Mouse (Mus musculus) embryonic facial prominence, embryonic 11.5 days (tissue): ENCODE data around the gene Rab11fip5. TPM values are rescaled to one million over a fixed set of nuclear protein-coding genes. Genes with fewer than 3 reads are reported as not detected.

Source experiments
- ATAC-seq: fragments of 200-750 bp; cut with Nextera tagmentation; replicated peaks from 2 replicates; pipeline ENCODE4 v1.8.0; 2017; ENCODE audit warnings: low read depth; ENCODE audit not compliant: insufficient number of reproducible peaks, low FRiP score, low TSS enrichment
- DNase-seq: peaks from one replicate; pipeline ENCODE4 v3.0.0-alpha.2; 2015; ENCODE audit warnings: low spot score
- H3K27ac ChIP-seq: fragments of 300-500 bp; sonication (generic); replicated peaks from 2 replicates; pipeline ENCODE4 v1.5.1; 2014; ENCODE audit warnings: mild to moderate bottlenecking, low read depth, low read length, control low read depth
- H3K27me3 ChIP-seq: fragments of 300-500 bp; sonication (generic); 2 replicates; pipeline ENCODE4 v1.6.1; 2014; ENCODE audit warnings: mild to moderate bottlenecking, low read length, moderate library complexity, mixed read lengths; ENCODE audit not compliant: control insufficient read depth, insufficient read depth
- H3K36me3 ChIP-seq: fragments of 300-500 bp; sonication (generic); replicated peaks from 2 replicates; pipeline ENCODE4 v1.6.1; 2014; ENCODE audit warnings: low read depth, mild to moderate bottlenecking, low read length, moderate library complexity, mixed read lengths; ENCODE audit not compliant: control insufficient read depth, insufficient read depth
- H3K4me1 ChIP-seq: fragments of 300-500 bp; sonication (generic); 2 replicates; pipeline ENCODE4 v1.6.1; 2014; ENCODE audit warnings: low read length, mixed read lengths; ENCODE audit not compliant: control insufficient read depth, insufficient read depth
- H3K4me2 ChIP-seq: fragments of 300-500 bp; sonication (generic); 2 replicates; pipeline ENCODE4 v1.6.1; 2014; ENCODE audit warnings: low read depth, mild to moderate bottlenecking, control low read depth, low read length, moderate library complexity
- H3K4me3 ChIP-seq: fragments of 300-500 bp; sonication (generic); 2 replicates; pipeline ENCODE4 v1.5.1; 2014; ENCODE audit warnings: low read depth, low read length, control low read depth
- H3K9ac ChIP-seq: fragments of 300-500 bp; sonication (generic); replicated peaks from 2 replicates; pipeline ENCODE4 v1.6.1; 2014; ENCODE audit warnings: mild to moderate bottlenecking, control low read depth, low read length
- H3K9me3 ChIP-seq: fragments of 300-500 bp; sonication (generic); replicated peaks from 2 replicates; pipeline ENCODE4 v1.6.1; 2016; ENCODE audit warnings: mild to moderate bottlenecking, low read length, inconsistent platforms, mixed read lengths; ENCODE audit not compliant: control insufficient read depth
- WGBS: fragments of 180-500 bp; shearing (Covaris S2); extraction: QIAGEN DNeasy Blood & Tissue Kit; methylation state at CpG from one replicate; pipeline ENCODE4 v1.1.7; 2014; 5-methylcytosine and 5-hydroxymethylcytosine counted together
- polyA plus RNA-seq: library from polyadenylated mRNA; unstranded; fragments of >200 nt; fragmentation: Nextera tagmentation; extraction: Ambion mirVana; gene quantifications from 2 replicates; pipeline ENCODE4 v1.2.1, GENCODE M21; 2014

Rab11fip5 gene
- polyA plus RNA-seq, 1 experiment from 2014 or later: 3.1 TPM

GRCm38 (mm10) chr6:85314064-85314798 lies 60.2 kb downstream of the Rab11fip5 start:
- ATAC-seq (no peak), DNase-seq (no peak)
- H3K36me3 ChIP-seq: no peaks in the 10 kb centered on the region

GRCm38 (mm10) chr6:85307894-85308293 lies 66.5 kb downstream of the Rab11fip5 start:
- DNase-seq (no peak), ATAC-seq (no peak)
- H3K4me3 ChIP-seq: no peak overlapping the region
- no peaks in the 10 kb centered on the region for H3K9me3 ChIP-seq
- H3K36me3 ChIP-seq: no peaks in the 10 kb centered on the region
- H3K9ac ChIP-seq: no peak overlapping the region
- H3K4me2 ChIP-seq: no peak overlapping the region
- no peak overlapping the region for H3K27ac ChIP-seq
- no peaks in the 10 kb centered on the region for H3K4me1 ChIP-seq
- 75% methylated on average over 4 of the region's 4 CpGs for WGBS
- no peaks in the 10 kb centered on the region for H3K27me3 ChIP-seq

More at GRCm38 (mm10) chr6:85314064-85314798, 60.2 kb downstream of the Rab11fip5 start:
- Histone ChIP-seq H3K27ac (no peak overlapping the region), H3K9me3 (no peaks in the 10 kb centered on the region), H3K4me2 (no peak overlapping the region), H3K9ac (no peak overlapping the region), H3K4me1 (no peaks in the 10 kb centered on the region), H3K27me3 (no peaks in the 10 kb centered on the region), H3K4me3 (no peak overlapping the region)
- 33% methylated on average over 9 of the region's 9 CpGs for WGBS

DNA sequence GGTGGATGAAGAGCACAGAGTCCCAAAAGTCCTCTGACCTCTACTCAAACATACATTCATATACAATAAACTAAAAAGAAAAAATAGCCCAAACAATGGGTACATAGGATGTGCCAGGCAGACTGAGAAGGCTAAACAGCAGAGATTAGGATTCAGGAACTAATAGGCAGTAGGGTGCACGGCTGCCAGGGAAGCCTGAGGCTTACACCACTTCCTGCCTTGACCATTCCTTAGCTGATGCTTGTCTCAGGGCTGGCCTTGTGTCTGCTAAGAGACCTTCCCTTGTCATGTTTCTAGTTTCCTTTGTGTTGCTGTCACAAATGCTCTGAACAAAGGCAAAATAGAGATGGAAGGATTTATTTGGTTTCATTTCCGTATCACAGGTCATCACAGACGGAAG lies 68.1 kb downstream of the Rab11fip5 start:
- Histone ChIP-seq H3K9me3 (no peaks in the 10 kb centered on the region), H3K4me3 (no peak overlapping the region), H3K36me3 (no peaks in the 10 kb centered on the region), H3K27me3 (no peaks in the 10 kb centered on the region), H3K9ac (no peak overlapping the region), H3K4me1 (no peaks in the 10 kb centered on the region), H3K27ac (no peak overlapping the region), H3K4me2 (no peak overlapping the region)
- ATAC-seq: no peak
- WGBS: 78% methylated on average over 3 of the region's 3 CpGs
- no peak for DNase-seq

DNA sequence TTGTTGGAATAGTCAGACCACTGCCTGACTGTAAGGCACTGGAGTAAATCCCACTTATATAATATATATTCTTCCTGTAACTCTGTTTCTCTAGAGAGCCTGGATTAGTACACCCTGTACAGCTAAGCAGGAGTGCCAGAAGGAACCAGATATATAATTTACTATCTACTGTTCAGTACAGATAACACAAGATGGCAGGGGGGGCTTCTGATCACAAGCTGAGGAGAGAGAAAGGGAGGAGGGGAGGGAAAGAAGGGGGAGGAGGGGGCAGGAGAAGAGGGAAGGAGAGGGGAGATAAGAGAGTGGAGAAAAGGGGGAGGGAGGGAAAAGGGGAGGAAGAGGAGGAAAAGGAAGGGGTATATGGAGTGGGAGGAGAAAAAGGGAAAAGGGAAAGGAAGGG lies 68.6 kb downstream of the Rab11fip5 start:
- H3K4me2 ChIP-seq: no peak overlapping the region
- H3K9me3 ChIP-seq: no peaks in the 10 kb centered on the region
- H3K9ac ChIP-seq: no peak overlapping the region
- no peaks in the 10 kb centered on the region for H3K36me3 ChIP-seq
- H3K27ac ChIP-seq: no peak overlapping the region
- ATAC-seq: no peak
- no peaks in the 10 kb centered on the region for H3K27me3 ChIP-seq
- DNase-seq: no peak
- H3K4me1 ChIP-seq: no peaks in the 10 kb centered on the region
- no peak overlapping the region for H3K4me3 ChIP-seq

DNA sequence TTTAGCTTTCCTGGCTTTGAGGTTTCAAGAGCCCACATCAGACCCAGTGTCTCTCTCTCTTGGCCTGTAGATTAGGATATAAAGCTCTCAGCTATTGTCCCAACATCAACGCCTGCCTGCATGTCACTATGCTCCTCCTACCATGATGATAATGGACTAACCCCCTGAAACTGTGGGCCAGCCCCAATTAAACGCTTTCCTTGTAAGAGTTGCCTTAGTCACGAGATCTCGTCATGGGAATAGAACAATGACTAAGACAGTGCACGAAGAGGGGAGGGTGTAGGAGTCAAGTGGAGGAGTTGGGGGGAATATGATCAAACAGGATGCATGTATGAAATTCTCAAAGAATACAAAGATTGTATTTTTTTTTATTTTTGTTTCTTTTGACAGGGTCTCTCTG lies 69.5 kb downstream of the Rab11fip5 start:
- H3K9ac ChIP-seq: no peak overlapping the region
- H3K27me3 ChIP-seq: no peaks in the 10 kb centered on the region
- no peak overlapping the region for H3K27ac ChIP-seq
- DNase-seq (no peak), ATAC-seq (no peak)
- WGBS: 83% methylated on average over 5 of the region's 5 CpGs
- no peak overlapping the region for H3K4me2 ChIP-seq
- no peaks in the 10 kb centered on the region for H3K36me3 ChIP-seq
- H3K4me3 ChIP-seq: no peak overlapping the region
- H3K9me3 ChIP-seq: no peaks in the 10 kb centered on the region
- no peaks in the 10 kb centered on the region for H3K4me1 ChIP-seq

GRCm38 (mm10) chr6:85302326-85303055 lies 71.9 kb downstream of the Rab11fip5 start:
- 64% methylated on average over 3 of the region's 3 CpGs for WGBS
- DNase-seq (no peak), ATAC-seq (no peak)
- Histone ChIP-seq H3K27me3 (no peaks in the 10 kb centered on the region), H3K36me3 (no peaks in the 10 kb centered on the region), H3K9ac (no peak overlapping the region), H3K4me1 (no peaks in the 10 kb centered on the region), H3K9me3 (no peaks in the 10 kb centered on the region), H3K4me2 (no peak overlapping the region), H3K4me3 (no peak overlapping the region), H3K27ac (no peak overlapping the region)

DNA sequence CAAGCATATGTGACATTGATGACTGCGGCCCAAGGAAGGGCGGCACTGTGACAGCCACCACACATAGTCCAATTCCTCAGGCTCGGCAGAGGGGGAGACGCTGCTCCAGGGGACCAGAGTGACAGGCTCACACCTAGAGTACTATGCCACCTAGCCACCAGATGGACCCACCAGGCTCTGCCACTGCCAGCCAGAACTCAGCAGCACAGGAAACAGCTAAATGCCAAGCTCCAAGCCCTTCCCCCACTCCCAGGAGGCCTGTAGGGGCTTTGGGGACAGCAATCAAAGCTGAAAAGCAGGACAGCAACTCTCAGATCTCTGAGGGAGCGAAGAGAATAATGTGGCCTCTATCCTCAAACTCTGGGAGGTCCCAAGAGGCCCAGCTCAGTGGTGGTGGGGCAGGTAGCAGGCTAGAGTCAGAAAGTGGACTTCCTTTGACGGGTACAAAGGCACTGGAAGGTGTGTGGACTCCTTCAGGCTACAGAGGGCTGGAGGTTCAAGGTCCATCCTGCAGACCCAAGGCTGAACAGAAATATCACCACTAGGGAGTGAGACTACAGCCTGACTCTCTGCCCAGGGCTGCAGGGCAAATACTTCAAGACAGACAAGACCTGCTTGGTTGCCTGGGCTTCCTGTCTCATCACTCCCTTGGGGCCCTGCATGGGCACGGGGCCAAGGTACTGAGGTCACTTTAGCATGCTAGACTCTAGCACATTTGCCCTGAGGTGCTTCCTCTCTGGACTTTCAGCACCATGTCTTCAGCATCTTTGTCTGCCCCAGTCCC lies 78.9 kb downstream of the Rab11fip5 start:
- 49% methylated on average over 7 of the region's 7 CpGs for WGBS
- H3K27me3 ChIP-seq: no peaks in the 10 kb centered on the region
- H3K4me1 ChIP-seq: no peaks in the 10 kb centered on the region
- no peak overlapping the region for H3K4me2 ChIP-seq
- H3K9me3 ChIP-seq: no peaks in the 10 kb centered on the region
- no peak for ATAC-seq
- H3K4me3 ChIP-seq: no peak overlapping the region
- H3K9ac ChIP-seq: 0 out of 2 replicates have a peak overlapping the region, but pooled peaks have one; percentile 4
- no peaks in the 10 kb centered on the region for H3K36me3 ChIP-seq
- DNase-seq: no peak
- H3K27ac ChIP-seq: no peak overlapping the region

DNA sequence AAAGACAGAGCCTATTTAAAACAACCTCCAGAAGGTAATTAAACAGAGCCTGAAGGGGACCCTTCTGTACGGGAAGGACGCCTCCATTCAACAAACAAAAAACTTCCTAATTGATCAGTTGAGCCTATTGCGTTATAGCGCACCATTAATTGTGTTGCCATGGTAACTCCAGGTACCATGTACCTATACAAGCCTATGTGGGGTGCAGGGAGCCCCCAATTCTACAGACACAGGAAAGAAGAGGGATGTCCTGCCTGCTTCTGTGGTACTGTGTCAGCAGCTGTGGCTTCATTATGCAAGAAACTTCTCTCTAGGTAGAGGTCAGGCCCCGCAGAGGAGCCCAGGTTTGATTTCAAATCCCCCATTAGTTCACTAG lies 80.4 kb downstream of the Rab11fip5 start:
- Histone ChIP-seq H3K27ac (no peak overlapping the region), H3K36me3 (no peaks in the 10 kb centered on the region), H3K9ac (no peak overlapping the region), H3K4me1 (no peaks in the 10 kb centered on the region), H3K27me3 (no peaks in the 10 kb centered on the region), H3K9me3 (no peaks in the 10 kb centered on the region), H3K4me2 (no peak overlapping the region), H3K4me3 (no peak overlapping the region)
- DNase-seq (no peak), ATAC-seq (no peak)
- 52% methylated on average over 5 of the region's 5 CpGs for WGBS
